Mouse (Mus musculus) heart, embryonic 13.5 days (tissue): ENCODE results near the gene Olfr1062. TPM values are rescaled to one million over a fixed set of nuclear protein-coding genes. Genes with fewer than 3 reads are reported as not detected.

Experiments
- polyA plus RNA-seq: library from polyadenylated mRNA; unstranded; fragments of >200 nt; fragmentation: Nextera tagmentation; extraction: Ambion mirVana; gene quantifications from 2 replicates; pipeline ENCODE4 v1.2.1, GENCODE M21; 2015

Gene Olfr1062
- polyA plus RNA-seq, 1 experiment from 2014 or later: not detected

Other genes starting within 250 kb of the Olfr1062 start
- not detected in 2 replicates for gene Olfr1044, start 248.9 kb downstream of the Olfr1062 start, polyA plus RNA-seq
- not detected in 2 replicates for gene Olfr52, start 241.1 kb downstream of the Olfr1062 start, polyA plus RNA-seq
- gene Olfr1045, start 223.7 kb downstream of the Olfr1062 start, polyA plus RNA-seq: not detected in 2 replicates
- not detected in 2 replicates for gene Olfr1046, start 207.4 kb downstream of the Olfr1062 start, polyA plus RNA-seq
- not detected in 2 replicates for gene Olfr1047, start 195.3 kb downstream of the Olfr1062 start, polyA plus RNA-seq
- gene Olfr1048, start 186.5 kb downstream of the Olfr1062 start, polyA plus RNA-seq: not detected in 2 replicates
- gene Olfr1049, start 168.4 kb downstream of the Olfr1062 start, polyA plus RNA-seq: not detected in 2 replicates
- not detected in 2 replicates for gene Olfr1051, start 147.7 kb downstream of the Olfr1062 start, polyA plus RNA-seq
- gene Olfr1052, start 134.3 kb downstream of the Olfr1062 start, polyA plus RNA-seq: not detected in 2 replicates
- gene Olfr1053, start 111.5 kb downstream of the Olfr1062 start, polyA plus RNA-seq: not detected in 2 replicates
- not detected in 2 replicates for gene Olfr1054, start 91.3 kb downstream of the Olfr1062 start, polyA plus RNA-seq
- gene Olfr1055, start 76.5 kb downstream of the Olfr1062 start, polyA plus RNA-seq: not detected in 2 replicates
- gene Olfr1056, start 64.3 kb downstream of the Olfr1062 start, polyA plus RNA-seq: not detected in 2 replicates
- gene Olfr1057, start 48.4 kb downstream of the Olfr1062 start, polyA plus RNA-seq: not detected in 2 replicates
- gene Olfr1058, start 38.2 kb downstream of the Olfr1062 start, polyA plus RNA-seq: not detected in 2 replicates
- gene Olfr1061, start 12.7 kb downstream of the Olfr1062 start, polyA plus RNA-seq: not detected in 2 replicates
- gene Olfr1065, start 23.8 kb upstream of the Olfr1062 start, polyA plus RNA-seq: not detected in 2 replicates
- not detected in 2 replicates for gene Olfr1066, start 29.5 kb upstream of the Olfr1062 start, polyA plus RNA-seq
- gene Olfr228, start 60.6 kb upstream of the Olfr1062 start, polyA plus RNA-seq: not detected in 2 replicates
- gene Olfr1076, start 81.7 kb upstream of the Olfr1062 start, polyA plus RNA-seq: not detected in 2 replicates
- gene Olfr1079, start 115.7 kb upstream of the Olfr1062 start, polyA plus RNA-seq: not detected in 2 replicates
- gene Olfr1080, start 131.5 kb upstream of the Olfr1062 start, polyA plus RNA-seq: not detected in 2 replicates
- not detected in 2 replicates for gene Olfr1082, start 172.2 kb upstream of the Olfr1062 start, polyA plus RNA-seq
- not detected in 2 replicates for gene Olfr1084, start 213.0 kb upstream of the Olfr1062 start, polyA plus RNA-seq
- not detected in 2 replicates for gene Olfr1085, start 235.3 kb upstream of the Olfr1062 start, polyA plus RNA-seq